Mouse (Mus musculus): ENCODE data around the gene Wscd2. TPM values are rescaled to one million over a fixed set of nuclear protein-coding genes. Genes with fewer than 3 reads are reported as not detected.
A peak's percentile ranks its signal among the peaks of the same experiment; 100 is the strongest.

The Wscd2 gene
- total RNA-seq, 1 experiment, result 2.6 TPM

GRCm38 (mm10) chr5:113550759-113551158, 60.6 kb downstream of the Wscd2 start:
- DNase-seq (ENCODE audit: low read depth, low spot score), result peak; percentile 81
- H3K27ac ChIP-seq (ENCODE audit: insufficient read depth, low read depth, low read length, poor library complexity, severe bottlenecking), result no peak overlapping the region
- in situ Hi-C loops (cut with MboI; ENCODE audit: low sequenced_read_pairs in 2 of 2, unreplicated experiment in 2 of 2), result no loop called here
- TF ChIP-seq HCFC1 (IDR thresholded peaks at IDR 0.05; ENCODE audit: borderline replicate concordance, insufficient read depth, low read length) (no peak), ZC3H11A (IDR thresholded peaks at IDR 0.05; ENCODE audit: borderline replicate concordance, low read depth, low read length) (no peak), ZNF384 (IDR thresholded peaks at IDR 0.05; ENCODE audit: low read depth, low read length) (no peak), CHD2 (IDR thresholded peaks at IDR 0.05; ENCODE audit: low read depth, low read length) (no peak), MAFK (IDR thresholded peaks at IDR 0.05; ENCODE audit: insufficient read depth, low read depth, low read length) (no peak)
- H3K9me3 ChIP-seq (ENCODE audit: control insufficient read depth, insufficient read depth, low read depth, low read length), result no peaks in the 10 kb centered on the region
- no peaks in the 10 kb centered on the region for H3K36me3 ChIP-seq (ENCODE audit: control insufficient read depth, insufficient read depth, low read length, poor library complexity, severe bottlenecking)
- H3K9ac ChIP-seq (ENCODE audit: insufficient read depth, low read depth, low read length, poor library complexity, severe bottlenecking), result peak overlapping the region; percentile 29; the same call in 1 of the 2 replicates
- peaks cover 0 to 9% of the 10 kb centered on the region in 2 experiments; a peak in 3 of 4 replicates for H3K4me1 ChIP-seq (ENCODE audit: control insufficient read depth in 2 of 2, insufficient read depth in 2 of 2, low read length in 2 of 2, poor library complexity in 1 of 2)
- H3K4me3 ChIP-seq (ENCODE audit: insufficient read depth in 1 of 2, low read depth in 1 of 2, low read length in 2 of 2, poor library complexity in 1 of 2, severe bottlenecking in 1 of 2), result peak overlapping the region; percentile 49 to 57

GRCm38 (mm10) chr5:113553402-113553897, 63.3 kb downstream of the Wscd2 start:
- Histone ChIP-seq H3K9ac (ENCODE audit: insufficient read depth, low read depth, low read length, poor library complexity, severe bottlenecking) (no peak overlapping the region), H3K27ac (ENCODE audit: insufficient read depth, low read depth, low read length, poor library complexity, severe bottlenecking) (no peak overlapping the region), H3K9me3 (ENCODE audit: control insufficient read depth, insufficient read depth, low read depth, low read length) (no peaks in the 10 kb centered on the region), H3K4me3 (ENCODE audit: insufficient read depth in 1 of 2, low read depth in 1 of 2, low read length in 2 of 2, poor library complexity in 1 of 2, severe bottlenecking in 1 of 2) (no peak overlapping the region), H3K36me3 (ENCODE audit: control insufficient read depth, insufficient read depth, low read length, poor library complexity, severe bottlenecking) (no peaks in the 10 kb centered on the region), H3K4me1 (ENCODE audit: control insufficient read depth in 2 of 2, insufficient read depth in 2 of 2, low read length in 2 of 2, poor library complexity in 1 of 2) (peaks cover 0 to 10% of the 10 kb centered on the region in 2 experiments; a peak in 3 of 4 replicates)
- TF ChIP-seq CHD2 (IDR thresholded peaks at IDR 0.05; ENCODE audit: low read depth, low read length) (no peak), ZC3H11A (IDR thresholded peaks at IDR 0.05; ENCODE audit: borderline replicate concordance, low read depth, low read length) (no peak), MAFK (IDR thresholded peaks at IDR 0.05; ENCODE audit: insufficient read depth, low read depth, low read length) (no peak), ZNF384 (IDR thresholded peaks at IDR 0.05; ENCODE audit: low read depth, low read length) (no peak), HCFC1 (IDR thresholded peaks at IDR 0.05; ENCODE audit: borderline replicate concordance, insufficient read depth, low read length) (no peak)
- in situ Hi-C loops (cut with MboI; ENCODE audit: low sequenced_read_pairs in 2 of 2, unreplicated experiment in 2 of 2), result no loop called here
- peak; percentile 48 for DNase-seq (ENCODE audit: low read depth, low spot score)

- no peak overlapping the region for H3K9ac ChIP-seq (ENCODE audit: insufficient read depth, low read depth, low read length, poor library complexity, severe bottlenecking)
- H3K36me3 ChIP-seq (ENCODE audit: control insufficient read depth, insufficient read depth, low read length, poor library complexity, severe bottlenecking), result no peaks in the 10 kb centered on the region
- no peak overlapping the region for H3K27ac ChIP-seq (ENCODE audit: insufficient read depth, low read depth, low read length, poor library complexity, severe bottlenecking)
- no peak overlapping the region for H3K4me3 ChIP-seq (ENCODE audit: insufficient read depth in 1 of 2, low read depth in 1 of 2, low read length in 2 of 2, poor library complexity in 1 of 2, severe bottlenecking in 1 of 2)
- peaks cover 0 to 10% of the 10 kb centered on the region in 2 experiments; a peak in 3 of 4 replicates for H3K4me1 ChIP-seq (ENCODE audit: control insufficient read depth in 2 of 2, insufficient read depth in 2 of 2, low read length in 2 of 2, poor library complexity in 1 of 2)
- no peaks in the 10 kb centered on the region for H3K9me3 ChIP-seq (ENCODE audit: control insufficient read depth, insufficient read depth, low read depth, low read length)
- in situ Hi-C loops (cut with MboI; ENCODE audit: low sequenced_read_pairs in 2 of 2, unreplicated experiment in 2 of 2), result no loop called here
- TF ChIP-seq MAFK (IDR thresholded peaks at IDR 0.05; ENCODE audit: insufficient read depth, low read depth, low read length) (no peak), CHD2 (IDR thresholded peaks at IDR 0.05; ENCODE audit: low read depth, low read length) (no peak), ZC3H11A (IDR thresholded peaks at IDR 0.05; ENCODE audit: borderline replicate concordance, low read depth, low read length) (no peak), ZNF384 (IDR thresholded peaks at IDR 0.05; ENCODE audit: low read depth, low read length) (no peak), HCFC1 (IDR thresholded peaks at IDR 0.05; ENCODE audit: borderline replicate concordance, insufficient read depth, low read length) (no peak)
- no peak for DNase-seq (ENCODE audit: low read depth, low spot score)
Observed at GRCm38 (mm10) chr5:113554095-113554494, 64.0 kb downstream of the Wscd2 start.

- in situ Hi-C loops (cut with MboI; ENCODE audit: low sequenced_read_pairs in 2 of 2, unreplicated experiment in 2 of 2), result no loop called here
- H3K4me1 ChIP-seq (ENCODE audit: control insufficient read depth in 2 of 2, insufficient read depth in 2 of 2, low read length in 2 of 2, poor library complexity in 1 of 2), result peaks cover 0 to 10% of the 10 kb centered on the region in 2 experiments; a peak in 3 of 4 replicates
Observed at GRCm38 (mm10) chr5:113554571-113554970, 64.4 kb downstream of the Wscd2 start.

GRCm38 (mm10) chr5:113555684-113556083, 65.6 kb downstream of the Wscd2 start:
- in situ Hi-C loops (cut with MboI; ENCODE audit: low sequenced_read_pairs in 2 of 2, unreplicated experiment in 2 of 2), result no loop called here
- Histone ChIP-seq H3K9ac (ENCODE audit: insufficient read depth, low read depth, low read length, poor library complexity, severe bottlenecking) (no peak overlapping the region), H3K36me3 (ENCODE audit: control insufficient read depth, insufficient read depth, low read length, poor library complexity, severe bottlenecking) (no peaks in the 10 kb centered on the region), H3K9me3 (ENCODE audit: control insufficient read depth, insufficient read depth, low read depth, low read length) (no peaks in the 10 kb centered on the region), H3K4me1 (ENCODE audit: control insufficient read depth in 2 of 2, insufficient read depth in 2 of 2, low read length in 2 of 2, poor library complexity in 1 of 2) (peaks cover 0 to 4% of the 10 kb centered on the region in 2 experiments; a peak in 2 of 4 replicates), H3K4me3 (ENCODE audit: insufficient read depth in 1 of 2, low read depth in 1 of 2, low read length in 2 of 2, poor library complexity in 1 of 2, severe bottlenecking in 1 of 2) (no peak overlapping the region), H3K27ac (ENCODE audit: insufficient read depth, low read depth, low read length, poor library complexity, severe bottlenecking) (no peak overlapping the region)
- no peak for TF ChIP-seq MAFK (IDR thresholded peaks at IDR 0.05; ENCODE audit: insufficient read depth, low read depth, low read length)
- no peak for TF ChIP-seq HCFC1 (IDR thresholded peaks at IDR 0.05; ENCODE audit: borderline replicate concordance, insufficient read depth, low read length)
- no peak for TF ChIP-seq ZNF384 (IDR thresholded peaks at IDR 0.05; ENCODE audit: low read depth, low read length)
- no peak for TF ChIP-seq CHD2 (IDR thresholded peaks at IDR 0.05; ENCODE audit: low read depth, low read length)
- TF ChIP-seq ZC3H11A (IDR thresholded peaks at IDR 0.05; ENCODE audit: borderline replicate concordance, low read depth, low read length), result no peak
- DNase-seq (ENCODE audit: low read depth, low spot score), result no peak

More at GRCm38 (mm10) chr5:113554571-113554970, 64.4 kb downstream of the Wscd2 start:
- Histone ChIP-seq H3K9me3 (ENCODE audit: control insufficient read depth, insufficient read depth, low read depth, low read length) (no peaks in the 10 kb centered on the region), H3K27ac (ENCODE audit: insufficient read depth, low read depth, low read length, poor library complexity, severe bottlenecking) (no peak overlapping the region), H3K4me3 (ENCODE audit: insufficient read depth in 1 of 2, low read depth in 1 of 2, low read length in 2 of 2, poor library complexity in 1 of 2, severe bottlenecking in 1 of 2) (no peak overlapping the region), H3K36me3 (ENCODE audit: control insufficient read depth, insufficient read depth, low read length, poor library complexity, severe bottlenecking) (no peaks in the 10 kb centered on the region), H3K9ac (ENCODE audit: insufficient read depth, low read depth, low read length, poor library complexity, severe bottlenecking) (no peak overlapping the region)
- no peak for TF ChIP-seq ZC3H11A (IDR thresholded peaks at IDR 0.05; ENCODE audit: borderline replicate concordance, low read depth, low read length)
- DNase-seq (ENCODE audit: low read depth, low spot score), result no peak
